ENCODE assay signal across 18 mouse cellular contexts in the genomic region with DNA sequence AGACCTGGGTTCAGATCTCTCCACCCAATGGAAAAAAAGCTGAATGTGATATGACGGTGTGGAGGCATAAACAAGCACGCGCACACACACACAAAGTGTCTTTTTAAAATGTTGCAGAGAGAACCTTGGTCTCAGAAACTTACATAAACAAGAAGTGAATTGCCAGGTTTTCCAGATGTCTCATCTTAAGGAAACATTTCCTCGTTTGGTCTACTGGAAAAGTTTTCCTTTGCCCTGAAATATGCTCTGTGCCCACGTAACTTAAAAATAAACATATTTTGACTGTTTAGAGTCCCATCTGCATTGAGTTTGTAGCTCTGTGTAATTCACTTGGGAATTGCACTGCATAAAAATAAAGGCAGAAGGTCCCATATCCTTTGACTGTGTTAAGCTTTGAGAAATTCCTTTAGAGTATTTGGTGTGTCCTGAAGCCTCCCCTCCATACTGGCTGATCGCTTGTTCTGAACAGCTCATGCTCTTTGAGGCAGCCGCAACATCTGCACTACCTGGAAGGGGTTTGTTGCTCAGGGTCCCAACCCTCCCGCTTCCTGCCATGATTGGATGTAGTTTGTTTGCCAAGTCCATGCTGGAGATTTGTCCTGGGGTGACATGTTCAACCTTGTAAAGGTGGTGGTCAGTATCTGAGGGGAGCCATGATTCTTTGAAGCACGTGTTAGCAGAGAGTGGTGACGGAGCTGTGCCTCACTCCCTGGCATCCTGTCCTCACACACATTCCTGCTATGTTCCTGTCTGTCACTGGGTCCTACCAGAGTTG. TPM values are rescaled to one million over a fixed set of nuclear protein-coding genes. Genes with fewer than 3 reads are reported as not detected.
DNase-seq lines count a peak whose midpoint lies in the region; ATAC-seq and TF ChIP-seq lines count a peak whose summit lies in the region.
"Had no signal": no experiment of that assay in that cellular context is flagged by ENCODE, and none has a peak within 500 bp of the region (broad histone marks: within the 10 kb centered on the region; RNA-seq: fewer than 3 reads in every experiment).

No protein-coding gene starts in this region.

- no peaks in the 10 kb centered on the region for H3K27me3 ChIP-seq in intestine, embryonic 14.5 days (replicated peaks; ENCODE audit: control insufficient read depth, insufficient read depth, low read length)
- H3K27me3 ChIP-seq in intestine, postnatal 0 days (replicated peaks; ENCODE audit: control insufficient read depth, insufficient read depth, low read length) = no peaks in the 10 kb centered on the region
- no peaks in the 10 kb centered on the region for H3K27me3 ChIP-seq in testis, adult 2 months (ENCODE audit: control insufficient read depth, insufficient read depth, low read length)
- no peaks in the 10 kb centered on the region for H3K27me3 ChIP-seq in intestine, embryonic 16.5 days (replicated peaks; ENCODE audit: control insufficient read depth, insufficient read depth, low read length)
- no peaks in the 10 kb centered on the region for H3K27me3 ChIP-seq in kidney, adult 2 months (replicated peaks; ENCODE audit: control insufficient read depth, insufficient read depth, low read length)
- H3K27me3 ChIP-seq: heart, embryonic 13.5 days; limb, embryonic 15.5 days; neural tube, embryonic 15.5 days had no signal

- H3K9me3 ChIP-seq in intestine, embryonic 14.5 days (ENCODE audit: control insufficient read depth, low read length) = no peaks in the 10 kb centered on the region
- H3K9me3 ChIP-seq in intestine, postnatal 0 days (ENCODE audit: control insufficient read depth) = no peaks in the 10 kb centered on the region
- no peaks in the 10 kb centered on the region for H3K9me3 ChIP-seq in intestine, embryonic 16.5 days (ENCODE audit: control insufficient read depth, low read length)
- H3K9me3 ChIP-seq: heart, embryonic 13.5 days; hindbrain, embryonic 10.5 days; limb, embryonic 15.5 days; neural tube, embryonic 15.5 days had no signal

- no peaks in the 10 kb centered on the region for H3K36me3 ChIP-seq in intestine, embryonic 14.5 days (ENCODE audit: control insufficient read depth, insufficient read depth, low read length)
- no peaks in the 10 kb centered on the region for H3K36me3 ChIP-seq in intestine, postnatal 0 days (ENCODE audit: control insufficient read depth, insufficient read depth)
- no peaks in the 10 kb centered on the region for H3K36me3 ChIP-seq in testis, adult 2 months (ENCODE audit: control insufficient read depth, insufficient read depth, low read length)
- no peaks in the 10 kb centered on the region for H3K36me3 ChIP-seq in intestine, embryonic 16.5 days (ENCODE audit: control insufficient read depth, insufficient read depth, low read length)
- H3K36me3 ChIP-seq in kidney, adult 2 months (ENCODE audit: control insufficient read depth, insufficient read depth, low read length) = no peaks in the 10 kb centered on the region
- H3K36me3 ChIP-seq: heart, embryonic 13.5 days; hindbrain, embryonic 10.5 days; limb, embryonic 15.5 days; neural tube, embryonic 15.5 days had no signal

- WGBS in intestine, embryonic 14.5 days = 66% methylated on average over 10 of the region's 10 CpGs
- WGBS in intestine, postnatal 0 days = 80% methylated on average over 10 of the region's 10 CpGs
- WGBS in intestine, embryonic 16.5 days = 68% methylated on average over 10 of the region's 10 CpGs
- WGBS in kidney, adult 2 months = 85% methylated on average over 10 of the region's 10 CpGs

- H3K4me3 ChIP-seq in intestine, embryonic 14.5 days (ENCODE audit: low read depth, low read length) = no peak overlapping the region
- H3K4me3 ChIP-seq in intestine, postnatal 0 days (ENCODE audit: low read depth, low read length) = no peak overlapping the region
- peak overlapping the region; percentile 46 for H3K4me3 ChIP-seq in testis, adult 2 months (ENCODE audit: control insufficient read depth, low read depth, low read length)
- no peak overlapping the region for H3K4me3 ChIP-seq in intestine, embryonic 16.5 days (ENCODE audit: low read length)
- H3K4me3 ChIP-seq in kidney, adult 2 months (ENCODE audit: insufficient read depth, low read depth, low read length) = no peak overlapping the region
- H3K4me3 ChIP-seq: heart, embryonic 13.5 days; hindbrain, embryonic 10.5 days; limb, embryonic 15.5 days; neural tube, embryonic 15.5 days had no signal

- no peak for TF ChIP-seq CTCF in intestine, postnatal 0 days (IDR thresholded peaks at IDR 0.05; ENCODE audit: low read depth)
- no peak for TF ChIP-seq CTCF in testis, adult 2 months (IDR thresholded peaks at IDR 0.05; ENCODE audit: control insufficient read depth, insufficient read depth, insufficient replicate concordance, low read depth, low read length)
- no peak for TF ChIP-seq CTCF in kidney, adult 2 months (conservative IDR thresholded peaks at IDR 0.05; ENCODE audit: insufficient read depth, insufficient read length, low read depth, low read length)

- peak overlapping the region; percentile 60 for H3K27ac ChIP-seq in intestine, embryonic 14.5 days (ENCODE audit: low read depth)
- H3K27ac ChIP-seq in intestine, postnatal 0 days (ENCODE audit: low read depth, low read length) = no peak overlapping the region; the same call in 1 of the 2 replicates
- no peak overlapping the region for H3K27ac ChIP-seq in testis, adult 2 months (ENCODE audit: control insufficient read depth, insufficient read depth, low read depth, low read length)
- peak overlapping the region; percentile 40; the same call in 1 of the 2 replicates for H3K27ac ChIP-seq in intestine, embryonic 16.5 days (ENCODE audit: low read length)
- no peak overlapping the region for H3K27ac ChIP-seq in kidney, adult 2 months (ENCODE audit: insufficient read depth, low read depth, low read length)
- H3K27ac ChIP-seq: heart, embryonic 13.5 days; hindbrain, embryonic 10.5 days; limb, embryonic 15.5 days; neural tube, embryonic 15.5 days had no signal

- ATAC-seq in intestine, embryonic 14.5 days (replicated peaks; ENCODE audit: low FRiP score, low TSS enrichment, low read depth) = no peak
- ATAC-seq in intestine, postnatal 0 days = no peak
- ATAC-seq in intestine, embryonic 16.5 days = no peak
- ATAC-seq: forebrain, postnatal 0 days had no signal

- H3K4me1 ChIP-seq in intestine, embryonic 14.5 days (replicated peaks; ENCODE audit: control insufficient read depth, insufficient read depth, low read length) = peaks cover 31% of the 10 kb centered on the region
- H3K4me1 ChIP-seq in intestine, postnatal 0 days (replicated peaks; ENCODE audit: control insufficient read depth, insufficient read depth, low read length) = peaks cover 4% of the 10 kb centered on the region; the same call in 1 of the 2 replicates
- no peaks in the 10 kb centered on the region for H3K4me1 ChIP-seq in testis, adult 2 months (ENCODE audit: control insufficient read depth, insufficient read depth, low read length)
- peaks cover 38% of the 10 kb centered on the region for H3K4me1 ChIP-seq in intestine, embryonic 16.5 days (ENCODE audit: control insufficient read depth, insufficient read depth, low read length)
- H3K4me1 ChIP-seq in kidney, adult 2 months (ENCODE audit: control insufficient read depth, insufficient read depth, low read length) = peaks cover 3% of the 10 kb centered on the region

- TF ChIP-seq POLR2A in testis, adult 2 months (IDR thresholded peaks at IDR 0.05; ENCODE audit: control insufficient read depth, low read depth, low read length) = no peak
- TF ChIP-seq POLR2A in kidney, adult 2 months (IDR thresholded peaks at IDR 0.05; ENCODE audit: low read depth, low read length) = no peak

- H3K4me2 ChIP-seq in intestine, embryonic 14.5 days (ENCODE audit: low read length) = no peak overlapping the region
- H3K4me2 ChIP-seq in intestine, postnatal 0 days (replicated peaks; ENCODE audit: low read depth) = no peak overlapping the region
- H3K4me2 ChIP-seq in intestine, embryonic 16.5 days (ENCODE audit: low read depth, low read length) = no peak overlapping the region
- H3K4me2 ChIP-seq: heart, embryonic 13.5 days; limb, embryonic 15.5 days; midbrain, embryonic 11.5 days; neural tube, embryonic 15.5 days had no signal

- no peak for DNase-seq in intestine, embryonic 14.5 days (ENCODE audit: low spot score)
- no peak for DNase-seq in testis, postnatal 10 days (ENCODE audit: low spot score)
- no peak for DNase-seq in layer of hippocampus, postnatal 10 days (ENCODE audit: low spot score in 2 of 2)
- DNase-seq in kidney, adult 2 months = no peak
- DNase-seq: adrenal gland, adult 8-10 months; cerebellum, adult 9-11 months; embryo, embryonic 11 days; forebrain, postnatal 0 days; gastrocnemius, postnatal 14 days; kidney, adult 11 months had no signal

- no peak overlapping the region for H3K9ac ChIP-seq in intestine, embryonic 14.5 days (ENCODE audit: low read length)
- no peak overlapping the region for H3K9ac ChIP-seq in intestine, postnatal 0 days (ENCODE audit: low read depth, low read length)
- H3K9ac ChIP-seq in intestine, embryonic 16.5 days (ENCODE audit: low read depth, low read length) = no peak overlapping the region
- H3K9ac ChIP-seq: forebrain, postnatal 0 days; heart, embryonic 13.5 days; limb, embryonic 15.5 days; neural tube, embryonic 15.5 days had no signal

RNA-seq across cellular contexts. Expression of gene Taf11, which starts 24.7 kb away (rescaled TPM):
- 59.7 and 66.0 TPM in 2 replicates for polyA plus RNA-seq in intestine, embryonic 14.5 days (2014; fragmentation: Nextera tagmentation; extraction: Ambion mirVana)
- 26.1 and 28.6 TPM in 2 replicates for polyA plus RNA-seq in intestine, postnatal 0 days (2015; fragmentation: Nextera tagmentation; extraction: Ambion mirVana)
- 30.4 and 32.6 TPM in 2 replicates for polyA plus RNA-seq in testis, adult 2 months (2012; rRNA removed)
- polyA plus RNA-seq in intestine, embryonic 16.5 days (2015; fragmentation: Nextera tagmentation; extraction: Ambion mirVana) = 41.5 and 51.6 TPM in 2 replicates
- total RNA-seq in layer of hippocampus, postnatal 10 days (2021) = 10 to 100 TPM; 31.0 to 31.1 TPM
- 12.0 and 15.3 TPM in 2 replicates for polyA plus RNA-seq in kidney, adult 2 months (2012; rRNA removed)

RNA-seq across cellular contexts. Expression of gene Anks1, which starts 25.2 kb away (rescaled TPM):
- polyA plus RNA-seq in intestine, embryonic 14.5 days (2014; fragmentation: Nextera tagmentation; extraction: Ambion mirVana) = 16.4 and 16.9 TPM in 2 replicates
- 9.8 and 10.0 TPM in 2 replicates for polyA plus RNA-seq in intestine, postnatal 0 days (2015; fragmentation: Nextera tagmentation; extraction: Ambion mirVana)
- 16.1 and 18.2 TPM in 2 replicates for polyA plus RNA-seq in testis, adult 2 months (2012; rRNA removed)
- polyA plus RNA-seq in intestine, embryonic 16.5 days (2015; fragmentation: Nextera tagmentation; extraction: Ambion mirVana) = 10.0 and 11.4 TPM in 2 replicates
- 10 to 100 TPM; 40.2 to 46.0 TPM for total RNA-seq in layer of hippocampus, postnatal 10 days (2021)
- 36.7 and 44.5 TPM in 2 replicates for polyA plus RNA-seq in kidney, adult 2 months (2012; rRNA removed)

Comparison
In these comparisons a context has a peak if more than half of its experiments do, and no peak if none do; other contexts are left out.
1. H3K27ac ChIP-seq: peak in intestine, embryonic 14.5 days (single experiment) and intestine, embryonic 16.5 days (single experiment); none in intestine, postnatal 0 days (single experiment), testis, adult 2 months (single experiment) and kidney, adult 2 months (single experiment).